Mouse (Mus musculus) monocyte, adult 2 months (primary cell): Measurements from ENCODE around the gene Mad1l1.

Experiments
- DNase-seq, 2 experiments: peaks; one replicate each; pipeline ENCODE4 v3.0.0; 2022; ENCODE audit warnings: low spot score in 2 of 2, low read depth in 1 of 2

Mad1l1 gene

GRCm38 (mm10) chr5:139965596-139965995, 355.8 kb downstream of the Mad1l1 start:
- no peak for DNase-seq

GRCm38 (mm10) chr5:139964391-139964790, 357.0 kb downstream of the Mad1l1 start:
- no peak for DNase-seq

- DNase-seq, result no peak
Observed at GRCm38 (mm10) chr5:139959741-139960140, 361.6 kb downstream of the Mad1l1 start.
